Mouse (Mus musculus) erythroblast, embryonic 14.5 days (primary cell): ENCODE results near the gene Mcat.

Experiments used
- GATA1 ChIP-seq: IDR thresholded peaks from 2 replicates; pipeline ENCODE4 v1.6.1; 2012; ENCODE audit warnings: low read length, inconsistent platforms, mixed read lengths
- TAL1 ChIP-seq: IDR thresholded peaks from 3 replicates; pipeline ENCODE4 v1.6.1; 2012; ENCODE audit warnings: low read length, inconsistent platforms, mixed read lengths

DNA sequence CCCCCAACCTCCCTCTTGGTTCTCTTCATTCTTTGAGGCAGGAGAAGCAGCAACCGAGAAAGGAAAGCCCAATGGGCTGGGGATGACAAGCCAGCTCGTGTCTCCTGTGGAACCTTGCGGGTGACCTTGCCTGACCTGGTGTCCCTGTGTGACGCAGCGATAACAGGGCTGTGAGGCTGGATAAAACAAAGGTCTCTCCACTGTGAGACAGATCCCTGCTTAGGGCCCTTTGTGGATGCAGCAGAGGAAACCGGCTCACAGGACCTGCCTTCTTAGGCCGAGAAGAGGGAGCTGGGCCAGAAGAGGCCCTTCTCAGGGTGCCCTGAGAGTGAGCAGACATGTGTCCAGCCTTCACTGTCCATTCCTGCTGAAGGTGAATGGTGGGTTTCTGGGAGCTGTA, 40.4 kb downstream of the Mcat start:
- TF ChIP-seq TAL1, result no peak
- no peak for TF ChIP-seq GATA1
